Mouse (Mus musculus) stomach, embryonic 14.5 days (tissue): ENCODE measurements around the gene Galnt17. TPM values are rescaled to one million over a fixed set of nuclear protein-coding genes. Genes with fewer than 3 reads are reported as not detected.
A peak's percentile ranks its signal among the peaks of the same experiment; 100 is the strongest.

Experiments
- ATAC-seq: fragments of 200-750 bp; cut with Nextera tagmentation; 2 replicates; pipeline ENCODE4 v1.8.0; 2017; ENCODE audit warnings: low read depth, moderate TSS enrichment; ENCODE audit not compliant: insufficient number of reproducible peaks, insufficient read depth, low FRiP score
- H3K27ac ChIP-seq: fragments of 300-500 bp; sonication (generic); 2 replicates; pipeline ENCODE4 v1.5.1; 2014; ENCODE audit warnings: mild to moderate bottlenecking, low read length, moderate library complexity, mixed read lengths
- H3K27me3 ChIP-seq: fragments of 300-500 bp; sonication (generic); 2 replicates; pipeline ENCODE4 v1.6.1; 2014; ENCODE audit warnings: low read length, control low read depth, mixed read lengths; ENCODE audit not compliant: control insufficient read depth, insufficient read depth
- H3K36me3 ChIP-seq: fragments of 300-500 bp; sonication (generic); 2 replicates; pipeline ENCODE4 v1.6.1; 2014; ENCODE audit warnings: mild to moderate bottlenecking, control low read depth, low read length, moderate library complexity, mixed read lengths; ENCODE audit not compliant: control insufficient read depth, insufficient read depth
- H3K4me1 ChIP-seq: fragments of 300-500 bp; sonication (generic); 2 replicates; pipeline ENCODE4 v1.6.1; 2014; ENCODE audit warnings: low read length, control low read depth, mixed read lengths; ENCODE audit not compliant: control insufficient read depth, insufficient read depth
- H3K4me2 ChIP-seq: fragments of 300-500 bp; sonication (generic); replicated peaks from 2 replicates; pipeline ENCODE4 v1.6.1; 2014; ENCODE audit warnings: low read depth, low read length, control low read depth
- H3K4me3 ChIP-seq: fragments of 300-500 bp; sonication (generic); 2 replicates; pipeline ENCODE4 v1.5.1; 2014; ENCODE audit warnings: low read depth, low read length, control low read depth
- H3K9ac ChIP-seq: fragments of 300-500 bp; sonication (generic); replicated peaks from 2 replicates; pipeline ENCODE4 v1.6.1; 2014; ENCODE audit warnings: low read depth, mild to moderate bottlenecking, control low read depth, low read length, moderate library complexity, mixed read lengths
- H3K9me3 ChIP-seq: fragments of 300-500 bp; sonication (generic); 2 replicates; pipeline ENCODE4 v1.6.1; 2016; ENCODE audit warnings: low read depth, low read length, control low read depth; ENCODE audit not compliant: control insufficient read depth
- WGBS: fragments of 180-500 bp; shearing (Covaris S2); extraction: QIAGEN DNeasy Blood & Tissue Kit; methylation state at CpG from one replicate; pipeline ENCODE4 v1.1.7; 2014; 5-methylcytosine and 5-hydroxymethylcytosine counted together
- polyA plus RNA-seq: library from polyadenylated mRNA; unstranded; fragments of >200 nt; fragmentation: Nextera tagmentation; extraction: Ambion mirVana; gene quantifications from 2 replicates; pipeline ENCODE4 v1.2.1, GENCODE M21; 2014

The Galnt17 gene
- polyA plus RNA-seq, 1 experiment from 2014 or later, result 1.9 TPM

GRCm38 (mm10) chr5:131277227-131277626, 31.1 kb downstream of the Galnt17 start:
- 68% methylated on average over 7 of the region's 7 CpGs for whole genome bisulfite sequencing
- H3K27me3 ChIP-seq, result no peaks in the 10 kb centered on the region
- no peak for ATAC-seq
- H3K4me2 ChIP-seq, result no peak overlapping the region
- no peak overlapping the region for H3K9ac ChIP-seq
- no peak overlapping the region for H3K4me3 ChIP-seq
- H3K4me1 ChIP-seq, result no peaks in the 10 kb centered on the region
- H3K9me3 ChIP-seq, result peaks cover 3% of the 10 kb centered on the region; the same call in 1 of the 2 replicates
- H3K27ac ChIP-seq, result no peak overlapping the region
- no peaks in the 10 kb centered on the region for H3K36me3 ChIP-seq

GRCm38 (mm10) chr5:131266291-131266690, 42.0 kb downstream of the Galnt17 start:
- no peak for ATAC-seq
- H3K27ac ChIP-seq, result no peak overlapping the region
- no peaks in the 10 kb centered on the region for H3K4me1 ChIP-seq
- H3K9me3 ChIP-seq, result no peaks in the 10 kb centered on the region
- H3K4me2 ChIP-seq, result no peak overlapping the region
- no peaks in the 10 kb centered on the region for H3K27me3 ChIP-seq
- no peak overlapping the region for H3K4me3 ChIP-seq
- WGBS, result 85% methylated on average over 2 of the region's 2 CpGs
- no peak overlapping the region for H3K9ac ChIP-seq
- H3K36me3 ChIP-seq, result no peaks in the 10 kb centered on the region

GRCm38 (mm10) chr5:131264145-131264544, 44.2 kb downstream of the Galnt17 start:
- Histone ChIP-seq H3K4me2 (no peak overlapping the region), H3K9me3 (no peaks in the 10 kb centered on the region), H3K4me3 (no peak overlapping the region), H3K27me3 (no peaks in the 10 kb centered on the region), H3K36me3 (no peaks in the 10 kb centered on the region), H3K4me1 (no peaks in the 10 kb centered on the region), H3K27ac (no peak overlapping the region), H3K9ac (no peak overlapping the region)
- 39% methylated on average over 11 of the region's 11 CpGs for WGBS
- no peak for ATAC-seq

GRCm38 (mm10) chr5:131250701-131251636, 57.3 kb downstream of the Galnt17 start:
- WGBS, result 52% methylated on average over 8 of the region's 8 CpGs
- Histone ChIP-seq H3K27ac (peak overlapping the region; percentile 72; the same call in 1 of the 2 replicates), H3K36me3 (no peaks in the 10 kb centered on the region), H3K4me2 (no peak overlapping the region), H3K4me1 (peaks cover 4% of the 10 kb centered on the region; the same call in 1 of the 2 replicates), H3K9ac (no peak overlapping the region), H3K27me3 (no peaks in the 10 kb centered on the region), H3K4me3 (no peak overlapping the region), H3K9me3 (no peaks in the 10 kb centered on the region)
- peak; percentile 80 for ATAC-seq

- no peak overlapping the region for H3K4me3 ChIP-seq
- no peak for ATAC-seq
- no peaks in the 10 kb centered on the region for H3K9me3 ChIP-seq
- H3K27ac ChIP-seq, result no peak overlapping the region
- no peaks in the 10 kb centered on the region for H3K36me3 ChIP-seq
- no peak overlapping the region for H3K9ac ChIP-seq
- H3K4me1 ChIP-seq, result peaks cover 4% of the 10 kb centered on the region; the same call in 1 of the 2 replicates
- WGBS, result 77% methylated on average over 3 of the region's 3 CpGs
- no peak overlapping the region for H3K4me2 ChIP-seq
- H3K27me3 ChIP-seq, result no peaks in the 10 kb centered on the region
Observed at GRCm38 (mm10) chr5:131248416-131248815, 59.9 kb downstream of the Galnt17 start.

- Histone ChIP-seq H3K4me1 (peaks cover 4% of the 10 kb centered on the region; the same call in 1 of the 2 replicates), H3K9ac (no peak overlapping the region), H3K4me2 (no peak overlapping the region), H3K4me3 (no peak overlapping the region), H3K9me3 (no peaks in the 10 kb centered on the region), H3K36me3 (no peaks in the 10 kb centered on the region), H3K27ac (no peak overlapping the region), H3K27me3 (no peaks in the 10 kb centered on the region)
- ATAC-seq, result no peak
- WGBS, result 94% methylated on average over 6 of the region's 6 CpGs
Observed at GRCm38 (mm10) chr5:131246591-131246990, 61.7 kb downstream of the Galnt17 start.

- no peak overlapping the region for H3K4me2 ChIP-seq
- H3K4me3 ChIP-seq, result no peak overlapping the region
- no peaks in the 10 kb centered on the region for H3K27me3 ChIP-seq
- 61% methylated on average over 4 of the region's 4 CpGs for WGBS
- H3K27ac ChIP-seq, result 0 out of 2 replicates have a peak overlapping the region, but pooled peaks have one; percentile 6
- H3K9ac ChIP-seq, result no peak overlapping the region
- H3K4me1 ChIP-seq, result no peaks in the 10 kb centered on the region
- H3K36me3 ChIP-seq, result no peaks in the 10 kb centered on the region
- no peaks in the 10 kb centered on the region for H3K9me3 ChIP-seq
- no peak for ATAC-seq
Observed at GRCm38 (mm10) chr5:131241689-131242088, 66.6 kb downstream of the Galnt17 start.

GRCm38 (mm10) chr5:131239813-131240212, 68.5 kb downstream of the Galnt17 start:
- no peaks in the 10 kb centered on the region for H3K4me1 ChIP-seq
- no peaks in the 10 kb centered on the region for H3K36me3 ChIP-seq
- no peak for ATAC-seq
- no peak overlapping the region for H3K4me3 ChIP-seq
- no peak overlapping the region for H3K9ac ChIP-seq
- H3K4me2 ChIP-seq, result no peak overlapping the region
- WGBS, result 93% methylated on average over 3 of the region's 3 CpGs
- H3K27me3 ChIP-seq, result no peaks in the 10 kb centered on the region
- no peaks in the 10 kb centered on the region for H3K9me3 ChIP-seq
- H3K27ac ChIP-seq, result no peak overlapping the region
